Mouse (Mus musculus) lung, adult 2 months (tissue): ENCODE results near the gene Arhgef26.

ENCODE experiments used
- CTCF ChIP-seq: fragments of 200-500 bp; IDR thresholded peaks from 2 replicates; pipeline ENCODE4 v1.5.1; 2011; ENCODE audit warnings: mild to moderate bottlenecking, low read length, control low read depth; ENCODE audit not compliant: insufficient read depth
- POLR2A ChIP-seq: fragments of 200-500 bp; IDR thresholded peaks from 2 replicates; pipeline ENCODE4 v1.6.1; 2011; ENCODE audit warnings: low read depth, mild to moderate bottlenecking, control low read depth, low read length, borderline replicate concordance; ENCODE audit errors: extremely low read depth

DNA sequence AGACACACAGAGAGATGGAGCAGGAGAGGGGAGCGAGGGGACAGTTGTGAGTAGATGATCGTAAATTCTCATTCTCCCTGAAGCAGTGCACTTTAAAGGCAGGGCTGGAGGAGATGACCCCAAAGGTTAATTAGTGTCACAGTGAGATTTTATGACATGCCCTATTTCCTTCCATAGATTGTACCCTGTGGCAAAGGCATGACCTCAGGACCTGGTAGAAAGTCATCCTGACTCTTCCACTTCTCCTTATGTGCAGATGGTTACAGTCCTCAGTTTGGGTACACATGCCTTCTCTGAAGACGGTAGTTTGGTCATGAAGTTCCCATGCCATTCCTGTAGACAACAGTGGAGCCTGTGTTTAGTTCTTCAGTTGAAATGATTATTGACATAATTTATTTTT lies 42.3 kb downstream of the Arhgef26 start:
- TF ChIP-seq POLR2A (no peak), CTCF (no peak)
